Mouse (Mus musculus) limb, embryonic 12.5 days (tissue): ENCODE data around the gene Clec2l. TPM values are rescaled to one million over a fixed set of nuclear protein-coding genes. Genes with fewer than 3 reads are reported as not detected.

Source experiments
- ATAC-seq: fragments of 200-750 bp; cut with Nextera tagmentation; 2 replicates; pipeline ENCODE4 v1.8.0; 2017; ENCODE audit warnings: low read depth, moderate TSS enrichment; ENCODE audit not compliant: insufficient number of reproducible peaks, insufficient read depth, low FRiP score, low TSS enrichment
- H3K27ac ChIP-seq: fragments of 300-500 bp; sonication (generic); 2 replicates; pipeline ENCODE4 v1.5.1; 2016; ENCODE audit warnings: mild to moderate bottlenecking, moderate library complexity
- H3K27me3 ChIP-seq: fragments of 300-500 bp; sonication (generic); 2 replicates; pipeline ENCODE4 v1.6.1; 2016; ENCODE audit warnings: mild to moderate bottlenecking, moderate library complexity
- H3K36me3 ChIP-seq: fragments of 300-500 bp; sonication (generic); 2 replicates; pipeline ENCODE4 v1.6.1; 2016; ENCODE audit warnings: mild to moderate bottlenecking, moderate library complexity
- H3K4me1 ChIP-seq: fragments of 300-500 bp; sonication (generic); replicated peaks from 2 replicates; pipeline ENCODE4 v1.6.1; 2016
- H3K4me2 ChIP-seq: fragments of 300-500 bp; sonication (generic); 2 replicates; pipeline ENCODE4 v1.6.1; 2016; ENCODE audit warnings: mild to moderate bottlenecking, moderate library complexity
- H3K4me3 ChIP-seq: fragments of 300-500 bp; sonication (generic); replicated peaks from 2 replicates; pipeline ENCODE4 v1.5.1; 2016; ENCODE audit warnings: mild to moderate bottlenecking
- H3K9ac ChIP-seq: fragments of 300-500 bp; sonication (generic); replicated peaks from 2 replicates; pipeline ENCODE4 v1.6.1; 2016; ENCODE audit warnings: mild to moderate bottlenecking, moderate library complexity
- H3K9me3 ChIP-seq: fragments of 300-500 bp; sonication (generic); 2 replicates; pipeline ENCODE4 v1.6.1; 2016; ENCODE audit warnings: mild to moderate bottlenecking, moderate library complexity
- WGBS: fragments of 180-500 bp; shearing (Covaris S2); methylation state at CpG from one replicate; pipeline ENCODE4 v1.1.7; 2016; 5-methylcytosine and 5-hydroxymethylcytosine counted together
- polyA plus RNA-seq: library from polyadenylated mRNA; unstranded; fragments of >200 nt; fragmentation: Nextera tagmentation; extraction: Ambion mirVana; gene quantifications from 2 replicates; pipeline ENCODE4 v1.2.1, GENCODE M21; 2016

Clec2l gene
- polyA plus RNA-seq, 1 experiment from 2014 or later = 2.8 TPM

DNA sequence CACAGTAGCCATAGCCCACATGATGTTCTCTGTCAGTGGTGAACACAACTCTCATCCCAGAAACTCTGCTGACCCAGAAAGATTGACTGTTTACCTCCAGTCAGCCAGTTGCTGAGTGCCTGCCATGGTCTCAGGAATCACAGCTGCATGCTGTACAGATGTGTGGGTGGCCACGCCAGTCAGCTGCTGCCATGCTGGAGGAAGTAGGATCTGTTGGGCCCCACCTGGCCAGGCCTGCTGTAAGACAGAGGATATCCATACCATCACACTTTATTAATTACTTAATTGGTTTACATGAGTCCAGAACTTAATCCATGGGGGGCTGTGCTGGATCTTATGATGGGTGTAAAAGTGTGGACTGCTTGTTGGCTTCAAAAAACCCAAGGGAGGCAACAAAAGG is 58.5 kb downstream of the Clec2l start:
- Histone ChIP-seq H3K9ac (no peak overlapping the region), H3K27me3 (no peaks in the 10 kb centered on the region), H3K4me2 (no peak overlapping the region), H3K9me3 (no peaks in the 10 kb centered on the region), H3K4me3 (no peak overlapping the region), H3K36me3 (peaks cover 73% of the 10 kb centered on the region), H3K4me1 (no peaks in the 10 kb centered on the region), H3K27ac (no peak overlapping the region)
- 63% methylated on average over 1 of the region's 1 CpGs for WGBS
- ATAC-seq = no peak

DNA sequence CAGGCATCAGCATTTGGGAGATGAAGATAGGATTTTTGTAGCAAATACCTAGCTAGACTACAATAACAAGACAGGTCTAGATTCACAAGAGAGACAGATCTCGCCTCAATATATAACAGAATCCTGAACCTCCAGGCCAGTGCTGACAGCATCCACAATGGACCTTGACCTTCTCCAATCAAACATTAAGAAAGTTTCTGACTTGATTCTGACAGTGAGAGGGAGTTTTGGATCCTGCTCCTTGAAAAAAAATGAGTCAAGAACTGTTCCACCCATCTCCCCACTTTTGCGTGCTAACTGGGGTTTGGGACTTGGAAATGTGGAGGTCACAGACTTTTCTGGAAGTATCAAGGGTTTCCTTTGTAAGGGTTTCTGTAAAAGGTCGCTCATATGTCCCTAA is 62.6 kb downstream of the Clec2l start:
- H3K4me3 ChIP-seq = no peak overlapping the region
- peaks cover 62% of the 10 kb centered on the region for H3K36me3 ChIP-seq
- ATAC-seq = no peak

More for the DNA sequence above, 62.6 kb downstream of the Clec2l start:
- no peak overlapping the region for H3K9ac ChIP-seq
- H3K4me2 ChIP-seq = no peak overlapping the region
- no peaks in the 10 kb centered on the region for H3K4me1 ChIP-seq
- no peak overlapping the region for H3K27ac ChIP-seq
- 91% methylated on average over 3 of the region's 3 CpGs for WGBS
- no peaks in the 10 kb centered on the region for H3K9me3 ChIP-seq
- H3K27me3 ChIP-seq = no peaks in the 10 kb centered on the region

Other genes with a start within 250 kb of the Clec2l start
- gene Ubn2, start 229.1 kb upstream of the Clec2l start, polyA plus RNA-seq = 16.3 and 21.3 TPM in 2 replicates
- gene Fmc1, start 129.6 kb upstream of the Clec2l start, polyA plus RNA-seq = 99.0 and 103 TPM in 2 replicates
- 52.8 and 58.2 TPM in 2 replicates for gene Luc7l2, start 111.7 kb upstream of the Clec2l start, polyA plus RNA-seq
- gene Klrg2, start 25.8 kb upstream of the Clec2l start, polyA plus RNA-seq = 0.11 and 0.12 TPM in 2 replicates
- 1.1 and 1.2 TPM in 2 replicates for gene Tbxas1, start 212.3 kb downstream of the Clec2l start, polyA plus RNA-seq
- gene Hipk2, start 213.1 kb downstream of the Clec2l start, polyA plus RNA-seq = 23.6 and 24.5 TPM in 2 replicates